Mouse (Mus musculus): ENCODE data around the gene Ubr1.
A peak's percentile ranks its signal among the peaks of the same experiment; 100 is the strongest.
"Not testable (repeated sequence)": the region's sequence is repeated elsewhere in the genome, so short reads cannot be mapped to it uniquely, and the experiment has no call there.

Ubr1 gene

DNA sequence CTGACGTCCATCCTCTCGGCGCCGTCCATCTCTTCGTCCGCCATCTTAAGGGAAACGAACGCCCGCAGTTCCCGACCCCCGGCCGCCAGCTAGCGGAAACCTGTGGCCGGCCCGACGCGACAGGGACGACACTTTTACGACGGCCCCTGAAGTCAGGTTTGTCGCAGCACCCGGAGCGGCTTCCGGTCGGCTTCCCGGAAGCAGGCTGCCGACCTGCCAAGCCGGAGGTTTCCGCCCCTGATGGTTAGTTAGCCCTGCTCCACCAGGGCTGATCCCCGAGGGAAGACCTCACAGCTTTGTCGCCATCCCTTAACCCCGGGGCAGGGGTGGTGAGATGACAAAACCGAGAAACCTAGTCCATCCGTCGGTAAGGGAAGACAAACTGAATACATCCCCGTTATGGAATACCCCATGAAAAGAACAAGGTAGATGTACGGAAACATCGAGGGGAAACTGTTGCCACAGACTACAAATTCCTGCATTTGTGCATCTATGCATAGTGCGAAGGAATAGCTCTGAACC, at the start of gene Ubr1:
Ubr1 (minus strand) TSS at position 157 of the 522 bp plus-strand sequence.
- DNase-seq (ENCODE audit: low spot score in 2 of 2): peak; percentile 86 to 89

DNA sequence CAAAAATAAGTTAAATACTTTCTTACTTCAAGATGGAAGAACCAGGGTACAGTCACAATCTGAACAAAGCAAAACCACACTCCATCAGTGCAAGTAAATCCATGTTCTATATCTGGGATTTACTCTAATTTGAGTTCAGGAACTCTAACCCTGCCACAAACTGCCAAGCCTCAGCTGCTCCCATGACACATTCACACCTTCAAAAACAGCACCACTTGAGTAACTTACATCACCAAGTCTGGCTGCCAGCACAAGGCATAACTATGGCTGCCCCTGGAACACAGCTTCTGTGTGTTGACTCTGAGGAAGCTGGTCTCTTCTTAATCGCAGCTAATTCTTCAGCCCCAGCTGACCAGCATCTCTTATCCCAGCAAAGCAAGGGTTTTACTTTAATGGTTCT, 46.6 kb upstream of the Ubr1 start:
- DNase-seq (ENCODE audit: low spot score in 2 of 2): no peak

DNA sequence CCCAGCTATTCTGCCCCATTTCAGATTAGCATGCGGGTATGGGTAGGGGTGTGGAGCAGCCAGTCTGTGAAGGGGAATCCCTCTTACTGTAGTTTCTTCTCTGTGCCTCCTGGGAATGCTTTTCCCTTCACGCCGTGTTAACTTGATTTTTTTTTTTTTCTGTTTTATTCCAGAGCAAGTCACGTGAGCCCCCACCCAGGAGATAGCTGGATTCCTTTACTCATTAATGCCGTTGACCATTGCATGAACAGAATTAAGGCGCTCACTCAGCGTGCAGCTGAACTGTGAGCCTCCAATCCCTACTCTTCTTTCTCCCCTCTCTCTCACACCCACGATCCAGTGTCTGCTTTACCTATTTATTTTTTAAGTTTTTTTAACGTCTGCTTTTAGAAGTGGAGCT, 45.7 kb upstream of the Ubr1 start:
- DNase-seq (ENCODE audit: low spot score in 2 of 2): no peak

DNA sequence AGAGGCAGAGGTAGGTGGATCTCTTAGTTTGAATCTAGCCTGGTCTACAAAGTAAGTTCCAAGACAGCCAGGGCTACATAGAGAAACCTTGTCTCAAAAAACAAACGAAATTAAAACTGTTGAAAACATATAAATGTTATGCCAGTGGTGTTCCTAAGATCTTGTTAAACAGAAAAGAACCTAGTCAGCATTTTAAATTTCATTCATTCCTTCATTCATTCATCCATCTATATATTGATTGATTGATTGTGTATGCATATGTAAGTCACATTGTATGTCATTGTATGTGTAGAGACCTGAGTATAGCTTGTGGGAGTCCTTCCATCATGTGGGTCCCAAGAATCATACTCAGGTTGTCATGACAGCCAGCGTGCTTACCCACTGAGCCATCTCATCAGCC, 45.0 kb upstream of the Ubr1 start:
- no peak for DNase-seq (ENCODE audit: low spot score in 2 of 2)

DNA sequence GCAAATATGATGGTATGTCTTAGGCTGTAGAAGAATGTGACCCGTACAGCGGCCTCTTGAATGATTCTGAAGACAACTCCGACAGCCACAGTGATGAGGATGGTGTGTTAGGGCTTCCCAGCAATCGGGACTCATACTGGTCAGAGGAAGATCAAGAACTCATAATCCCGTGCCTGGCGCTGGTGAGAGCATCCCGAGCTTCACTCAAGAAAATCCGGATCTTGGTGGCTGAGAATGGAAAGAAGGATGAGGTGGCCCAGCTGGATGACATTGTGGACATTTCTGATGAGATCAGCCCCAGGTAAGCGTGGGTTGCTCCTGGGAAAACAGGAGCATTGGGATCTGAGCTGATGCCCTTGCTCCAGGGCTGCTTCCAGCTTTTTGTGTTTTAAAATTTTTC, 42.2 kb upstream of the Ubr1 start:
- DNase-seq (ENCODE audit: low spot score in 2 of 2): no peak

DNA sequence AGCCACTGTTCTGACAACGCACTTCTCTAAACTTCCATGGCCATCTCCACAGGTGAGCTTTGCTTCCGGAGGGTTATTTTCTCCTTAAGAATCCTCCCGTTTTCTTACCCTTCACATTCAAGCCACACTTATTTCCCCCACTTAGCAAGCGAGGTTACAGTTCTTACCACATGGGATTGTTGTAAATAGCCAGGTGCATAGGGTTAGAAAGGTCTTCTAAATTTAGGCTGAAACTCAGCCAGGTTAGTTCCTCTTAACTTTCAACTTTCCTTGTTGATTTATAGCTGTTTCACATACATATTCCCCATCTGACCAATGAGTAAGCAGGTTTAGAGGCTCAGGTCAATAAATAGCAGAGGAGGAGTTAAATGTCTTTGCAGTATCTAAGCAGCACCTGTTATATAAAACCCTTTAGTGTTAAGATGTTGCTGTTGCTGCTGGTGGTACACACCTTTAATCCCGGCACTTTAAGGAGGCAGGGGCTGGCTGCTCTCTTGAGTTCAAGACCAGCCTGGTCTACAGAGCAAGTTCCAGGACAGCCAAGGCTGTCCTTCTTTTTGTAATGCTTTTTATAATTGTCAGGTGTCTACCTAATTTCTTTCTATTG, 38.7 kb upstream of the Ubr1 start:
- no peak for DNase-seq (ENCODE audit: low spot score in 2 of 2)

DNA sequence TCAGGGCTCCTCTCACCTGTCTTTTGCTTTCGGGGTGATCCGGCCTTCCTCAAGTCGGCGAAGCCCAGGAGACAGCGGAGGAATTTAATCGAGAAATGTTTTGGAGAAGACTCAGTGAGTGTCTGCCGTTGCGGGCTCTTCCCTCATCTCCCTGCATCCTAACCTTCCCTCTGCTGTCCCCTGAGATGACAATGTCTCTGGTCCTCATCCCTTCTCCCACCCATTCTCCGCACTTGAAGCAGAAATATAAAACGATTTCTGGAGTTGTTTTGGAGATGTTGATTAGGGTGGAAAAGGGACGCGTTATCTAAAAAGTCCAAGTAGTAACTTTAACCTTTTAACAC, 38.1 kb upstream of the Ubr1 start:
- no peak for DNase-seq (ENCODE audit: low spot score in 2 of 2)

DNA sequence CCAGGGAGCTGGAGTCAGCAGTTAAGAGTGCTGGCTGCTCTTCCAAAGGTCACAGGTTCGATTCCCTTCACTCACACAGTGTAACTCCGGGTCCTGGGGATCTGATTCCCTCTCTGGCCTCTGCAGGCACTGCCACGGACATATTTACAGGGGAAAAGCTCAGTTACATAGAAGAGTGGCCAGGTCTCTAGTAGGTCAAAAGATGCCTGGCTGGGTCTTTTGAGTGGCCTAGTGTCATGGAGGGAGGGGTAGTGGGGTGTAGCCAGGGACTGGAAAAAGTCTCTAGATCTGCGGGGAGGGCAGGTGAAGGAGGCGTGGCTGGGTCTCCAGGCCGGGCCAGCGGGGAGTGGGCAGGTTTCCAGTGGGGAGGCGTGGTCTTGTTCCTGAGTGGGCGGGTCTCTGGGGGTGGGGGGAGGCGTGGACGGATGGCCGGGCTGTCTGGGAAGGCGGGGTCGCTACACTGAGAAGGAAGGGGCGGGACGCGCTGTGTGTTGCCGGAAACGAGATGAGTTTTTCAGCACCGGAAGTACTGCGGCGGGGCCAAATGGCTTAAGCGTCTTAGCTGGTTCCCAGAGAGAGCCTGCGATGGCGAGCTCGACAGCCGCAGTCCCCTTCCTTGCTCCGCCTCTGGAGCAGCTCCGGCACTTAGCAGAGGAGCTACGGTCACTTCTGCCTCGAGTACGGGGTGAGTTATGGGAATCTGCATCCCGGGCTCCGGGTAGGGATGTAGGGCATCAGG, 37.6 kb upstream of the Ubr1 start, which contains the start of gene Ccndbp1:
Ccndbp1 (plus strand) TSS at position 479 of the 739 bp plus-strand sequence.
- DNase-seq (ENCODE audit: low spot score in 2 of 2): peak; percentile 89 to 90

DNA sequence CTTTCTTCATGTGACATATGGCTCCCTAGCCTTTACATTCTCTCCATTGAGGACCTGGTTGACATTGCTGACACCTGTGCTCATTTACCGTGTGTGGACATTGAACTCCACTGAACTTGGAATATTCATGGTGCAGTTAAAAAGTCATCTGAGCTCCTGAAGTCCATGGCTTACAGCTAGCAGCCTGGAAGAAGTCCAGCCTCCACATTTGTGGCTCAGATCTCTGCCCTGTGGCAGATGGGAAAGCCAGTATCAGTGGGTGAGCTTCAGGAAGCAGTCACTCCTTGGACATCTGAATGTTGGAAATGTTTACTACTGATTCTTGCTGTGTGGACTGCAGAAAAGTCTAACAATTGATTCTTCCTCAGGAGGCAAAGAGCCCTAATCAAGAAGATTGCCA, 36.5 kb upstream of the Ubr1 start:
- no peak for DNase-seq (ENCODE audit: low spot score in 2 of 2)

DNA sequence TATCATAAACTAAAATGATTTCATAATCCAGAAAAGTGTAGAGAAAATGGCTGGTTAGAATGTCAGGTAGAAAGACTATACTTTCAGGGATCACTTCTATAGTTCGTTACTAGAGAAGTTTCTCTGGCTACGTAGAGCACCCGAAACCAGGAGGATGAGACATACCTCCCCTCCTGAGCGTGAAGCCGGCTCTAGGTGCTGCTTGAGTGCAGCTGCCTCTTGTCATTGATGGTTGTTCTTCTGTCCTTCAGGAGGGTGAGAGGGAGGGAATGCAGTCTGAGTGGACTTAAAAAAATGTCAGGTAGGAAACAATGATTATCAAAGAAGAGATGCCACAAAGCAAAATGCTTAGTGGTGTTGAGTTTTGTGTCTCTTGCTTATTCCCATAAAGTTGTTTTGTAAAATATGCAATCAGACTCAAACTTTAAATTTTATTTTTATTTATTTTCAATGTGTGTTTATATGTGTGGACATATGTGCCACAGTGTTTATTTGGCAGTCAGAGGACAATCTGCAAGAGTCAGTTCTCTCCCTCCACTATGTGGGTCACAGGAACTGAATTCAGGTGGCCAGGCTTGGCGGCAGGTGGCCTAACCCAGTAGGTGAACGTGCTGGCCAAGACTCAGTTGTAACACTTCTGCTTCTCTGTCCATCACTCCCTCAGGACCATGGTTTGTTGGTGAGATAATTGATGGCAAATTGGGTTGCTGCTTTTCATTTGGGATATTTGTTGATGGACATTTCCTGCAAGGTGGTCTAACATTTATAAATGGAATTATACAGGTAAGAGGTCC, 33.7 kb upstream of the Ubr1 start:
- no peak for DNase-seq (ENCODE audit: low spot score in 2 of 2)

DNA sequence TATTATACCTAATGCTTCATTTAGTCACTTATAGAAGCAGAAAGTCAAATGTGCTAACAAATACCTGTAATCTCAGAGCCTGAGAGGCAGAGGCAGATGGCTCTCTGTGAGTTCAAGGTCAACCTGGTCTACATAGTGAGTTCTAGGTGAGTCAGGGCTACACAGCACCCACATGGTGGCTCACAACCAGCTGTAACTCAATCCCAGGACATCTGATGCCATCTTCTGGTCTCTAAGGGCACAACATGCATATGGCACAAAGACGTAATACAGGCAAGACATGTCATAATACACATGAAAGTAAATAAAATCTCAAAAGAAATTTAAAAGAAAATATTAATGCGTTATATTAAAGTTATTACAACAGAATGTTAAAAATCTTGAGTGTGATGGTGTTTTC, 33.1 kb upstream of the Ubr1 start:
- DNase-seq (ENCODE audit: low spot score in 2 of 2): no peak

DNA sequence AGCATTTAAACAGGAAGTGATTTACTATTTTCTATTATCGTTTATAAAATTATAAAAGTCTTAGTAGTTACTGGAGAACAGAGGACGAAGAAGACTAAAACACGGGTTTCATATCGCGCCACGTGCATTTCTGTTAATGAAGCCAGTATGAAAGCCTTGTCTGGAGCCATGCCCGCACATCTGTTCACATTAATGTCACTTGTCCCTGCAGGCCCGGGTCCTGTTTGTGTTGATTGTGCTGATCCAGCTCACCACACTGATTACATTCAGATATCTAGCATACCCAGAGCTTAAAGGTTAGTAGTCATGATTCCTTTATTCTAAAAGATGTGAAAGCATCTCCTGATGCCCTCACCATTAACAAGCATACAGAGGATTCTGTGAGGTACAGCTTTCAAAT, 28.3 kb upstream of the Ubr1 start:
- no peak for DNase-seq (ENCODE audit: low spot score in 2 of 2)

DNA sequence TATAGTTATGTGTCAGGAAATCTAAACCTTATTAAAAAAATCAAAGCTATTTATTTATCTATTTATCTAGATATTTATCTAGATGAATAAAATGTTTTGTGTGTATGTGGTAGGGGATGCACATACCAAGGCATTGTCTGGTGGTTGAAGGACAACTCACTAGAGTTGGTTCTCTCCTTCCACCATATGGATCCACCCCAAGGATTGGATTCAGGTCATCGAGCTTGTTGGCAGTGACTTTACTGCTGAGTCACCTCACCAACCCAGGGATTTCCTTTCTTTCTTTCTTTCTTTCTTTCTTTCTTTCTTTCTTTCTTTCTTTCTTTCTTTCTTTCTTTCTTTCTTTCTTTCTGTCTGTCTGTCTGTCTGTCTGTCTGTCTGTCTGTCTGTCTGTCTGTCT, 26.1 kb upstream of the Ubr1 start:
- not testable (repeated sequence) for DNase-seq (ENCODE audit: low spot score in 2 of 2)

DNA sequence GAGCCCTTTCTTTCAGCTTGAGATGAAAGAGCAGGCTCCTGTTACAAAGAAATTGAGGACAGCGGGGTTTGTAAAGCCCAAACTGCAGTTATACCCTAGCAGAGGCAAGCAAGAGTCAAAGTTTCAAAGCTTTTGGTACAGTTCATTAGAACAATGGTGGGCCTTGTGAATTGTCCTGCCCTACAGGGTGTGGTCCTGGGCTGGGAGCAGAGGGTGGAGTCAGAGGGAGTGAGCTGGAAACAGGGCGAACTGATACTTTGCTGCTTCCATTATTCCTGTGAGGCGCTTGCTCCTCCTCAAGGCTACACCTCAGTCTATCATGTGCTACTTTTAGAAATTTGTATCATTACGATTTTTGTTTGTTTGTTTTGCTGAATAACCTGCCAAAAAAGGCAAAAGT, 20.7 kb upstream of the Ubr1 start:
- no peak for DNase-seq (ENCODE audit: low spot score in 2 of 2)

DNA sequence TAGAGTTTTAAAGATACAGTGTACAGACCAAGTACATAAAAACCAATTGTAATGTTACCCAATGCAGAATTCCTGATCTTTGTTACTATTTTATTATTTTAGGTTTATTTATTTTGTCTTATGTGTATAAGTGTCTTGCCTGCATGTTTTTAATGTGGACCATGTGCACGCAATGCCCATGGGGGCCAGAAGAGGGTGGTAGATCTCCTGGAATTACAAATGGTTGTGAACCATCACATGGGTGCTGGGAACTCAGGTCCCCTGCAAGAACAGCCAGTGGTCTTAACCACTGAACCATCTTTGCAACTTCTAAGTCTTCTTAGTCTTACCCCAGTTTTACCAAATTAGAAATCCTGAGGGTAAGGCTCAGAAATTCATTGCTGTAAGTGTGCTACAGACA, 14.7 kb upstream of the Ubr1 start:
- DNase-seq (ENCODE audit: low spot score in 2 of 2): no peak

DNA sequence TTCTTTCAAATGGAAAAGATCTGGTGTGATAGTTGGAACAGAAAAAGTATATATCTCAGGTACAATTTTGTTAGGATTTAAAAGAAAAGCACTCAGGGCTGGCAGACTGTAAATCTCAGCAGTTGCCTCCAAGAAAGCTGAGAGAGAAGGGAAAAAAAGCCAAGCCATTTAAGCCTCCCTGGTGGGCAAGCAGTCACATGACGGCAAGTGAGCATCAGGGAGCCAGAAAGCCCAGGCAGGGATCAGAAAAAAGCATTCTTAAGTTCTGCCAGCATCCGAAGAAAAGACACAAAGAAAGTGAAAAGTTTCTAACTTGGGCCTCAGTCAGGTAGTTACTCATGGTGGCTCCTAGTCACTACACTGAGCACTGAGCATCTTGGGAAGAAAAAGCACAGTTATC, 13.1 kb upstream of the Ubr1 start:
- DNase-seq (ENCODE audit: low spot score in 2 of 2): no peak

DNA sequence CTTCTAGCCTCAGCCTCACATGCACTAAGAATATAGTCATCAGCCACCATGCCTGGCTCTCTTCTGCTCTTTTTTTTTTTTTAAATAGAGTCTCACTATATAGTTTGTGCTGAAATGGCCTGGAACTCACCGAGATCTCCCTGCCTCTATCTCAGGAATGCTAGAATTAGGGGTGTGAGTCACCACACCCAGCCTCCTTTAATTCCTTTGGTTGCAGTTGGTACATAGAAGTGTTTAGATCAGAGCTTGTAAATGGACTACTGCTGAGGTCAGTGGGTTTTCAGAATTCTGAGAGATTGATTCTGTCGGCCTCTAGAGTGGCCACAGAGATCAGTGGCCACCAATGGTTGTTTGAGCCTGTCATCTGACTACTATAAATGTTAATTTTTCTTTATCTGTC, 10.3 kb upstream of the Ubr1 start:
- DNase-seq (ENCODE audit: low spot score in 2 of 2): no peak

DNA sequence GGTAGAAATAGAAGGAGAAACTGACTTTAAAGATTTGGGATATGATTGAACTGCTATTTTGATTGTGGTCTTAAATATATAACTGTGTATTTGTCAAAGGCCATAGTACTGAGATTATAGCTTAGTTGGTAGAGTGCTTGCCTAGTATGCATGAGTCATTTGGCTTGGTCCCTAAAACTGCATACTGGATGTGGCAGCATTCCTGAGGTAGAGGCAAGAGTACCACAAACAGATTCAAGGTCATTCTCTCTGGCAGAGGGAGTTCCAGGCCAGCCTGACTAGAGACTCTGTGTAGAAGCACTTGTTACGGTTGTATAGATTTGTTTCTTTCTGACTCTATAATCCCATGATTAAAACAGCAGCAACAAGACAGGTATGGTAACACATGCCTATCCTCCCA, 9.3 kb upstream of the Ubr1 start:
- no peak for DNase-seq (ENCODE audit: low spot score in 2 of 2)

DNA sequence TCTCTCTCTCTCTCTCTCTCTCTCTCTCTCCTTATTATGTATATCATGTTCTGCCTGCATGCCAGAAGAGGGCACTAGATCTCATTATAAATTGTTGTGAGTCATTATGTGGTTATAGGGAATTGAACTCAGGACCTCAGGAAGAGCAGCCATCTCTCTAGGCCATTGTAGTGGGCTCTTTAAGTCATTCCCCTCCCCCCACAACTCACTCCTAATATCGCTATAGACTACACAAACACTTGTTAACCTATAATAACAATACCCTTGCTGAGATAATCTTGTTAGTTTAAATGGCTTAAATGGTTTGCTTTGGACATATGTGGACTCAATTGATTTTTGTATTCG, 8.2 kb upstream of the Ubr1 start:
- DNase-seq (ENCODE audit: low spot score in 2 of 2): no peak

DNA sequence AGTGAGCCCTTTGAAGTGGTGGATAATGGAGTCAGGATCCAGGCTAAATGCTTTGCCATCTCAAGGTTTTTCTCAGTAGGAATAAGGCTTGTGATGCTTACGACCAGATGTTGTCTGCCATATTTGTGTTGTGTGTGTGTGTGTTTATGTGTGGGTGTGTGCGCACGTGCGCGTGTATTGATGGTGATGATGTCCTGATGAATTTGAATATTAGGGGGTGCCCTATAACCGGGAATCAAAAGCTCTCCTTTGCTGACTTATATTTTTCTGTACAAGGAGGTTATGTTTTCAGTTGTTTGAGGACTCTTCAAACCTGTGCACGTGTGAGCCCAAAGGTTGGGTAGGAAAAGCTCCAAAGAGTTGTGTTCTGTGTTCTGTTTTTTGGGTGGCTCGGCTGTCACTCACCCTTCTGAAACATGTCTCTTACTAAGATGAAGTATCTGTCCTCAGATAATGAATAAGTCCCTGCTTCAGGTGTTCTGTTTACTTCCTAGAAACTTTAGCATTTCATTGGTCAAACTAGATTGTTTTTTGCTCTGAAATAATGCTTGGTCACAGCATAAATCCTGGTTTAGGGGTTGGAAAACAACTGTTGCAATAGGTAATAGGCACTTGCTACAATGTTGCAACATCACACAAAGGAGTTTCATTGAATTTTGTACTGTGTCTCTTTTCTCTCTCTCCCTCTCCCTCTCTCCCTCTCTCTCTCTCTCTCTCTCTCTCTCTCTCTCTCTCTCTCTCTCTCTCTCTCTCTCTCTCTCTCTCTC, 7.6 kb upstream of the Ubr1 start:
- no peak for DNase-seq (ENCODE audit: low spot score in 2 of 2)

DNA sequence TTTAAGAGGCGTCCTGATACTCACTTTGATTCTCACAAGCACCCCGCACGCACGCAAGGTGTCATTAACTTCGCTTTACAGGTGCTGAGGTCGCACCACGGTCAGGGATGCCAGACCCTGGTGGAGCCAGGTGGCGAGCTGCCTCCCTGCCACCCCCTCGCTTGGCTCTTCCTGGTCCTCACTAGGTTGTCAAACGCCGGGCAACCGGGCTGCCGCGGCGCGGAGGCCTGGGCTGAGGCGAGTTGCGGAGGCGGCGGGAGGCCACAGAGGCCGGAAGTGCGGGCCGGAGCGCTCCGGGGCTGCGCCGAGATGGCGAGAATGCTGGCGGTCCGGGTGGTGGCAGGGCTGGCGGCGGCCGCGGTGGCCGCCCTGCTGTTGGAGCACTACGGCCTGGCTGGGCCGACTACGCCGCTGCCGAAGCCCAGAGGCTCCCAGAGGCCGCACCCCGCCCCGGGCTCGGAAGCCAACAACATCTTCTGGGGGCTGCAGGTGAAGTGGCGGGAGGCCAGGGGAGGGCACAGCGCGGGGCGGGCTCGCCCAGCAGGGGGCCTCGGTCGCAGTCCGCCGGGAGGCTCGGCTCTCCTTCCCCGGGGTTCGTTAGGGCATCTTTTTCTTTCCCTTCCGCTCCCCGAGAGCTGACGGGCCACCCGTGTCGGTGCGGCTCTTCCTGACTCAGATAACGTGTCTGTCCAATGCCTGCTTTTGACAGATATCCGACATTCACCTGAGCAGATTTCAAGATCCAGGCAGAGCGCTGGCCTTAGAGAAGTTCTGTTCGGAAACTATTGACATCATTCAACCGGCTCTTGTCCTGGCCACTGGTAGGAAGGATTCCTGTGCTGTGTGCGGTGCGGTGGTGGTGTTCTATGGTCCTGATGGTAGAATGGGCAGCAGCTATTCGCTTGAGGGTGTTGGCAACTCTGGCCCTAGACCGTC, 6.7 kb upstream of the Ubr1 start, which contains the start of gene Tmem62:
Tmem62 (plus strand) TSS at position 28 of the 936 bp plus-strand sequence.
- DNase-seq (ENCODE audit: low spot score in 2 of 2): peak; percentile 68 to 74
